Mouse (Mus musculus): ENCODE measurements around the gene Lrmda. TPM values are rescaled to one million over a fixed set of nuclear protein-coding genes. Genes with fewer than 3 reads are reported as not detected.

Lrmda gene
- polyA plus RNA-seq, 1 experiment from 2014 or later: 0.20 TPM

GRCm38 (mm10) chr14:22812824-22813223, 793.3 kb downstream of the Lrmda start:
- no peak for ATAC-seq (ENCODE audit: low FRiP score)
- Histone ChIP-seq H3K9me3 (ENCODE audit: control insufficient read depth, low read length) (no peaks in the 10 kb centered on the region), H3K4me3 (ENCODE audit: low read depth, low read length) (no peak overlapping the region), H3K9ac (ENCODE audit: low read depth, low read length) (no peak overlapping the region), H3K4me1 (replicated peaks; ENCODE audit: control insufficient read depth, insufficient read depth, low read length) (peaks cover 2% of the 10 kb centered on the region; the same call in 1 of the 2 replicates), H3K27me3 (ENCODE audit: control insufficient read depth, insufficient read depth, low read length) (peaks cover 3% of the 10 kb centered on the region; the same call in 1 of the 2 replicates), H3K4me2 (replicated peaks; ENCODE audit: low read depth, low read length) (no peak overlapping the region), H3K36me3 (ENCODE audit: control insufficient read depth, insufficient read depth, low read length) (no peaks in the 10 kb centered on the region), H3K27ac (ENCODE audit: low read depth, low read length) (no peak overlapping the region)
- peak; percentile 29 for DNase-seq (ENCODE audit: low spot score)
- 14% methylated on average over 6 of the region's 6 CpGs for WGBS

GRCm38 (mm10) chr14:22813389-22813788, 793.9 kb downstream of the Lrmda start:
- H3K9ac ChIP-seq (ENCODE audit: low read depth, low read length): no peak overlapping the region
- no peak for ATAC-seq (ENCODE audit: low FRiP score)
- no peak overlapping the region for H3K27ac ChIP-seq (ENCODE audit: low read depth, low read length)
- WGBS: 6% methylated on average over 7 of the region's 7 CpGs
- peak; percentile 53 for DNase-seq (ENCODE audit: low spot score)
- H3K4me2 ChIP-seq (replicated peaks; ENCODE audit: low read depth, low read length): 0 out of 2 replicates have a peak overlapping the region, but pooled peaks have one; percentile 12
- no peaks in the 10 kb centered on the region for H3K9me3 ChIP-seq (ENCODE audit: control insufficient read depth, low read length)
- no peak overlapping the region for H3K4me3 ChIP-seq (ENCODE audit: low read depth, low read length)
- H3K4me1 ChIP-seq (replicated peaks; ENCODE audit: control insufficient read depth, insufficient read depth, low read length): peaks cover 2% of the 10 kb centered on the region; the same call in 1 of the 2 replicates
- peaks cover 3% of the 10 kb centered on the region; the same call in 1 of the 2 replicates for H3K27me3 ChIP-seq (ENCODE audit: control insufficient read depth, insufficient read depth, low read length)
- no peaks in the 10 kb centered on the region for H3K36me3 ChIP-seq (ENCODE audit: control insufficient read depth, insufficient read depth, low read length)

DNA sequence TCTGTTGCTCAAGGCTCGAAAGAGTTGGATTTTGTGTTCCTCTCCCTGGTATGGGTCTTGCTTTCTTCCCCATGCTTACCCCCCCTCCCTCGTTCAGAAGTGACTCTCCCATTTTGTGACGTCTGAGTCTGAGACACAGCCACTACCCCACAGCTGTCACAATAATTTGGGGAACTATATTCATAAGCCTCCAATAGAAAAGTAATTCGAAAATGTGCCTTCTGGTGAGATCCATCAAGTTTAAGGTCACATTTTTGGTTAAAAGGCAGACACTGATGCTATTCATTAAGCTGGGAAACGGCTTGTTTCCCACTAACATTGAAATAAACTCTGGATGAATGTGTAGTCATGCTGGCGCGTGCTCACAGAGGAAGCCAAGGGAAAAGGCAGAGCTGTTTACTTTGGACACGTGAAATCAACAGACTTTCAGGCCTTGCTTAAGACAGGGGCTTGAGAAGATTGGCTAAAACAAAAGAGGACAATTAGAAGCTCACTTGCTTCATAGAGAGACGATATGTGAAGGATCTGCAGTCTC, 795.4 kb downstream of the Lrmda start:
- H3K27ac ChIP-seq (ENCODE audit: low read depth, low read length): no peak overlapping the region
- no peak overlapping the region for H3K4me3 ChIP-seq (ENCODE audit: low read depth, low read length)
- 71% methylated on average over 9 of the region's 9 CpGs for WGBS
- H3K9ac ChIP-seq (ENCODE audit: low read depth, low read length): no peak overlapping the region
- no peak for ATAC-seq (ENCODE audit: low FRiP score)
- H3K9me3 ChIP-seq (ENCODE audit: control insufficient read depth, low read length): no peaks in the 10 kb centered on the region
- peaks cover 2% of the 10 kb centered on the region; the same call in 1 of the 2 replicates for H3K4me1 ChIP-seq (replicated peaks; ENCODE audit: control insufficient read depth, insufficient read depth, low read length)
- H3K4me2 ChIP-seq (replicated peaks; ENCODE audit: low read depth, low read length): no peak overlapping the region
- peaks cover 1% of the 10 kb centered on the region; the same call in 1 of the 2 replicates for H3K27me3 ChIP-seq (ENCODE audit: control insufficient read depth, insufficient read depth, low read length)
- DNase-seq (ENCODE audit: low spot score): no peak
- no peaks in the 10 kb centered on the region for H3K36me3 ChIP-seq (ENCODE audit: control insufficient read depth, insufficient read depth, low read length)

- no peak for ATAC-seq (ENCODE audit: low FRiP score)
- no peak overlapping the region for H3K9ac ChIP-seq (ENCODE audit: low read depth, low read length)
- H3K4me1 ChIP-seq (replicated peaks; ENCODE audit: control insufficient read depth, insufficient read depth, low read length): peaks cover 2% of the 10 kb centered on the region; the same call in 1 of the 2 replicates
- no peak overlapping the region for H3K27ac ChIP-seq (ENCODE audit: low read depth, low read length)
- no peaks in the 10 kb centered on the region for H3K9me3 ChIP-seq (ENCODE audit: control insufficient read depth, low read length)
- H3K4me2 ChIP-seq (replicated peaks; ENCODE audit: low read depth, low read length): no peak overlapping the region
- no peaks in the 10 kb centered on the region for H3K27me3 ChIP-seq (ENCODE audit: control insufficient read depth, insufficient read depth, low read length)
- peak; percentile 38 for DNase-seq (ENCODE audit: low spot score)
- H3K4me3 ChIP-seq (ENCODE audit: low read depth, low read length): no peak overlapping the region
- no peaks in the 10 kb centered on the region for H3K36me3 ChIP-seq (ENCODE audit: control insufficient read depth, insufficient read depth, low read length)
- 61% methylated on average over 6 of the region's 6 CpGs for WGBS
These were observed 798.1 kb downstream of the Lrmda start for GRCm38 (mm10) chr14:22817346-22818201.

DNA sequence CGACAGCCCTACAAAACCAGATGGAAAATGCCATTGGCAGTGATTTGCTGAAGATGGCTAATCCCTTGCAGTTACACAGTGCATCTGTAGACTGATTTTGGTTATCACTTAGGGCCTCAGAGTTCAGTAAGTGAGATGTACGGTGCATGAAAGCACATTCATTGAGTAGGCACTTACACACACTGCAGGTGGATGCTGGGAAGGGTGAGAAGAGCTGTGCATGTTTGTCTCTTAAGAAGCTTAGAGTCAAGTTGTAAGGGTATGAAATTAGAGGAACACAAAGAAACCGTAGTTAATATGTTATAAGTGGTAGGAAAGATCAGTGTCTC, 798.7 kb downstream of the Lrmda start:
- no peaks in the 10 kb centered on the region for H3K27me3 ChIP-seq (ENCODE audit: control insufficient read depth, insufficient read depth, low read length)
- no peaks in the 10 kb centered on the region for H3K9me3 ChIP-seq (ENCODE audit: control insufficient read depth, low read length)
- no peak overlapping the region for H3K4me2 ChIP-seq (replicated peaks; ENCODE audit: low read depth, low read length)
- H3K27ac ChIP-seq (ENCODE audit: low read depth, low read length): no peak overlapping the region
- WGBS: 85% methylated on average over 3 of the region's 3 CpGs
- ATAC-seq (ENCODE audit: low FRiP score) (no peak), DNase-seq (ENCODE audit: low spot score) (no peak)
- H3K4me3 ChIP-seq (ENCODE audit: low read depth, low read length): no peak overlapping the region
- no peaks in the 10 kb centered on the region for H3K36me3 ChIP-seq (ENCODE audit: control insufficient read depth, insufficient read depth, low read length)
- peaks cover 2% of the 10 kb centered on the region; the same call in 1 of the 2 replicates for H3K4me1 ChIP-seq (replicated peaks; ENCODE audit: control insufficient read depth, insufficient read depth, low read length)
- no peak overlapping the region for H3K9ac ChIP-seq (ENCODE audit: low read depth, low read length)

- WGBS: 72% methylated on average over 3 of the region's 3 CpGs
- Histone ChIP-seq H3K4me1 (replicated peaks; ENCODE audit: control insufficient read depth, insufficient read depth, low read length) (no peaks in the 10 kb centered on the region), H3K4me3 (ENCODE audit: low read depth, low read length) (no peak overlapping the region), H3K27me3 (ENCODE audit: control insufficient read depth, insufficient read depth, low read length) (no peaks in the 10 kb centered on the region), H3K9me3 (ENCODE audit: control insufficient read depth, low read length) (no peaks in the 10 kb centered on the region), H3K36me3 (ENCODE audit: control insufficient read depth, insufficient read depth, low read length) (no peaks in the 10 kb centered on the region), H3K9ac (ENCODE audit: low read depth, low read length) (no peak overlapping the region), H3K27ac (ENCODE audit: low read depth, low read length) (no peak overlapping the region), H3K4me2 (replicated peaks; ENCODE audit: low read depth, low read length) (no peak overlapping the region)
- ATAC-seq (ENCODE audit: low FRiP score): no peak
- DNase-seq (ENCODE audit: low spot score): no peak
These were observed 803.4 kb downstream of the Lrmda start for GRCm38 (mm10) chr14:22822942-22823341.

DNA sequence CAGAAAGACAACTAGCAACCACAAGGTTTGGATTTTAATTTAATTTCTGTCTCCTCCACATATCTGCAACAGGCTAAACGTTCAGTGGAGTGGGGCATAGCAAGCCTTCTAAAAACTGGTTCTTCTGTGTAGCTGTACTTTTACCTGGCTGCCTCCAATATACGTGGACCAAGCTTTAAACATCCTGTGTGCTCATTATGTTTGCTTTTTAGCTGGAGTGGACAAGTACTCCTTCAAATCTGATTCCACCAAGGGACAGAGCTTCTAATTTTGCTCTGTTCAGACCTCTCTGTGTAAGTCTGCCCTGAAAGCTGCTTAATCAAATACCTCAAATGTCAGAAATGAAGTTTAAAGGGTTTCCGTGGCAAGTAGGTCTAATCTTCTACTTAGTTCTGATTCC, 807.3 kb downstream of the Lrmda start:
- Histone ChIP-seq H3K36me3 (ENCODE audit: control insufficient read depth, insufficient read depth, low read length) (no peaks in the 10 kb centered on the region), H3K4me2 (replicated peaks; ENCODE audit: low read depth, low read length) (no peak overlapping the region), H3K27ac (ENCODE audit: low read depth, low read length) (no peak overlapping the region), H3K4me3 (ENCODE audit: low read depth, low read length) (no peak overlapping the region), H3K9me3 (ENCODE audit: control insufficient read depth, low read length) (no peaks in the 10 kb centered on the region), H3K27me3 (ENCODE audit: control insufficient read depth, insufficient read depth, low read length) (no peaks in the 10 kb centered on the region), H3K9ac (ENCODE audit: low read depth, low read length) (no peak overlapping the region), H3K4me1 (replicated peaks; ENCODE audit: control insufficient read depth, insufficient read depth, low read length) (no peaks in the 10 kb centered on the region)
- ATAC-seq (ENCODE audit: low FRiP score) (no peak), DNase-seq (ENCODE audit: low spot score) (no peak)
- WGBS: 85% methylated on average over 3 of the region's 3 CpGs

DNA sequence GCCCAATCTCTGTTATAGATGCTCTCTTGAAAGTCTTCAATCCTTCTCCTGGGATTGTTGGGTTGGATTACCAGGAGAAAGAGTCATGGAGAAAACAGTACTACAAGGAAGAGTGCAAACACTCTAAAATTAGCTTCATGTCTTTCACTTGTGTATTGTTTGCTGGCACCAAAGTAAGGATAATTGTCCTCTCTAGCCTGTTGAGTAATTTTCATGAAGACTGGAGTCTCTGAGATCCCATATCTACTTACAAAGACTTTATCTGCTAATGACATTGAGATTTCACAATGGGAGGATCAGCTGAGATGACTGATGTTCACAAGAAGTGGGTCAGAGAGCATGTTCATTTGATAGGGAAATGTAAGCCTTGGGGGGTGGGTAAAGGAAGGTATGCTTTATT, 817.5 kb downstream of the Lrmda start:
- no peak for DNase-seq (ENCODE audit: low spot score)
- no peaks in the 10 kb centered on the region for H3K27me3 ChIP-seq (ENCODE audit: control insufficient read depth, insufficient read depth, low read length)
- no peak overlapping the region for H3K4me3 ChIP-seq (ENCODE audit: low read depth, low read length)

GRCm38 (mm10) chr14:22841136-22841535, 821.6 kb downstream of the Lrmda start:
- Histone ChIP-seq H3K4me1 (replicated peaks; ENCODE audit: control insufficient read depth, insufficient read depth, low read length) (no peaks in the 10 kb centered on the region), H3K36me3 (ENCODE audit: control insufficient read depth, insufficient read depth, low read length) (no peaks in the 10 kb centered on the region), H3K27ac (ENCODE audit: low read depth, low read length) (no peak overlapping the region), H3K9ac (ENCODE audit: low read depth, low read length) (no peak overlapping the region), H3K27me3 (ENCODE audit: control insufficient read depth, insufficient read depth, low read length) (no peaks in the 10 kb centered on the region), H3K4me3 (ENCODE audit: low read depth, low read length) (no peak overlapping the region), H3K9me3 (ENCODE audit: control insufficient read depth, low read length) (no peaks in the 10 kb centered on the region), H3K4me2 (replicated peaks; ENCODE audit: low read depth, low read length) (no peak overlapping the region)
- 95% methylated on average over 4 of the region's 4 CpGs for WGBS
- ATAC-seq (ENCODE audit: low FRiP score): no peak
- no peak for DNase-seq (ENCODE audit: low spot score)

More for the DNA sequence above, 817.5 kb downstream of the Lrmda start:
- Histone ChIP-seq H3K9me3 (ENCODE audit: control insufficient read depth, low read length) (no peaks in the 10 kb centered on the region), H3K4me1 (replicated peaks; ENCODE audit: control insufficient read depth, insufficient read depth, low read length) (no peaks in the 10 kb centered on the region), H3K27ac (ENCODE audit: low read depth, low read length) (no peak overlapping the region), H3K9ac (ENCODE audit: low read depth, low read length) (no peak overlapping the region), H3K4me2 (replicated peaks; ENCODE audit: low read depth, low read length) (no peak overlapping the region), H3K36me3 (ENCODE audit: control insufficient read depth, insufficient read depth, low read length) (no peaks in the 10 kb centered on the region)
- ATAC-seq (ENCODE audit: low FRiP score): no peak

Data from hindbrain, embryonic 11.5 days (tissue).